Mouse (Mus musculus) layer of hippocampus, adult 2 months (tissue): ENCODE results near the gene Samsn1. TPM values are rescaled to one million over a fixed set of nuclear protein-coding genes. Genes with fewer than 3 reads are reported as not detected.

Source experiments
- DNase-seq, 2 experiments: peaks; one replicate each; pipeline ENCODE4 v3.0.0; 2022; ENCODE audit warnings: low spot score in 2 of 2
- H3K27ac ChIP-seq: fragments of 200-600 bp; 2 replicates; pipeline ENCODE4 v1.8.1; 2022
- H3K4me3 ChIP-seq: fragments of 200-600 bp; 2 replicates; pipeline ENCODE4 v1.8.1; 2022; ENCODE audit warnings: mild to moderate bottlenecking
- CTCF ChIP-seq: fragments of 200-600 bp; conservative IDR thresholded peaks from 2 replicates; pipeline ENCODE4 v1.8.1; 2022; ENCODE audit warnings: antibody characterized with exemption, mild to moderate bottlenecking, moderate library complexity
- total RNA-seq, 2 experiments: library from RNA; stranded (reverse); gene quantifications; 2 replicates each; pipeline ENCODE4 v1.2.3; 2021

Samsn1 gene
- total RNA-seq, 2 experiments from 2014 or later, result 0.97 to 1.2 TPM

- Histone ChIP-seq H3K27ac (no peak overlapping the region), H3K4me3 (no peak overlapping the region)
- TF ChIP-seq CTCF, result no peak
- DNase-seq, result no peak
Measured at GRCm38 (mm10) chr16:75893470-75893869, 128.6 kb downstream of the Samsn1 start.

DNA sequence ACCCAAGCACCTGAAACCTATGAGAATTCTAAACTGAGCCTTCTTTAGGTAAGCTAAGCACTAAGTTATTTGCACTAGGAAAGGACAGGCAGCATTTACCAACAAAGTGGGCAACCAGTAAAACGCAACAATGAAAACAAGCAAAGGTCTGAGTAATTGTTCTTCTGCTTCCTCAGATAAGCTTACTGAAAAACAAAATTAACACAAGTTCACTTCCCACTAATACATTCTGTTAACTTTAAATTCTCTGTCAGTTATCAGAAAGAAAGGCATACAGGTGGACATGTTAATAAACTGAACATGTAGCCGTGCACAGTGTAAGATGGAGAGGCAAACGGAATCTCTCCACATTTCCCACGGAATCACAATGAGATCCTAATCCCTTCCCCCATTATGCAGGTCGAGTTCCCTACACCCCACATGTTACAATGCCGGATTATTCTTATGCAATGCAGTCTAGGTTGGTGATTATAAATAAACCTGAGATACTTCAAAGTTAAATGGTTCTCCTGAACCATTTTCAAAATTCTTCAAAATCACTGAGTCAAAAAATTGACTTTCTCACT lies 132.9 kb downstream of the Samsn1 start:
- H3K27ac ChIP-seq, result no peak overlapping the region
- no peak overlapping the region for H3K4me3 ChIP-seq
- no peak for TF ChIP-seq CTCF
- no peak for DNase-seq

DNA sequence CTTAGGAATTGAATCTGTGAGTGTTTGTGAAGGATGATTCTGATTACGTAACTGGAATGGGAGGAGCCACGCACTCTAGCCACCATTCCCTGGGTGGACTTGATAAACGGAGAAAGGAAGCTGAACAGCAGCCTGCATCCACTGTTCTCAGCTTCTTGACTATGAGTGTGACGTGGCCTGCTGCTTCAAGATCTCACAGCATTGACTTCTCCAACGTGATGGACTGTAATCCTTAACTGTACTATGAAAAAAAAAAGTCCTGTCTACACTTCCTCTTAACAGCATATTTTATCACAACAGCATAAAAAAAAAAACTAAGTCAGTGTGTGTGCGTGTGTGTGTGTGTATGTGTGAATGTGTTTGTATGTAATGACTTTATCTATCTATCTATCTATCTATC lies 134.9 kb downstream of the Samsn1 start:
- H3K4me3 ChIP-seq, result no peak overlapping the region
- H3K27ac ChIP-seq, result no peak overlapping the region
- TF ChIP-seq CTCF, result no peak
- DNase-seq, result no peak

DNA sequence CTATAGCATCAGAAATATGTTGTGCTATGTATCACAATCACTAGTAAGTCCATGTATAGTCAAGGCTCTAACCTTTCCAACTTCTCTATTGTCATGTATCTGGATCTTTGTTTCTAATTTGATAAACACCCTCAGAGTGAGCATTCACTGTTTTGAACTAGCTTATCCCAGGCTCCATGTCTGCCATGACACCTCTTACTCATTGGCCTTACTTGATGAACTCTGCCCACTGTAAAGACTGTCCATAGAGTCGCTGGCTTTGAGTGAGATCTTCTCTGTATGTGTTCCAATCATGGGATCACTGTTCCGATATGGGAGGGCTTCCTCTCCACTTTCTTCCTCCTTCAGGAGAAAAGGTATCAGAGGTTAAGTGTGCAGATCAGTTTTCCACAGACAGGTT lies 143.2 kb downstream of the Samsn1 start:
- no peak for TF ChIP-seq CTCF
- Histone ChIP-seq H3K4me3 (no peak overlapping the region), H3K27ac (no peak overlapping the region)
- DNase-seq, result no peak

- H3K27ac ChIP-seq, result no peak overlapping the region
- no peak for DNase-seq
- TF ChIP-seq CTCF, result no peak
- no peak overlapping the region for H3K4me3 ChIP-seq
Measured at GRCm38 (mm10) chr16:75877170-75877569, 144.9 kb downstream of the Samsn1 start.

DNA sequence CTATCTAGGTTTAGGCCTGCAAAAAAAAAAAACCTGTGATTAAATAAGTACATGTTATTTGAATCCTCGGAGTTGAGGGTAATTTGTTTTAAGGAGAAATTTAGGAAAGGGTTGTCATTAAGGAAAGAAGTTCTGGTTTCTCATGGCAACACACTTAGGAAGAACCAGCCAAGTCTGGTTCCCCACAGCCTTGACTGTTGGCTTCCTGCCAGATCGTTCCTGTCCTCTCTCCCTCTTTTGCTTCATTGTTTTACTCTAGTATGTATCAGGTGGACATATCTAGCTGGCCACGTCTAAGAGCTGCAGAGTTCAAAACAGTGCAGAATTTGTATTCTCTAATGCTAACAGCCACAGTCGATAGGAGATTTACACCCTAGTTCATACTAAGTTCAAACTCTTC lies 146.2 kb downstream of the Samsn1 start:
- no peak for DNase-seq
- Histone ChIP-seq H3K27ac (no peak overlapping the region), H3K4me3 (no peak overlapping the region)
- TF ChIP-seq CTCF, result no peak

GRCm38 (mm10) chr16:75874508-75874907 lies 147.6 kb downstream of the Samsn1 start:
- Histone ChIP-seq H3K27ac (no peak overlapping the region), H3K4me3 (no peak overlapping the region)
- DNase-seq, result no peak
- TF ChIP-seq CTCF, result no peak

DNA sequence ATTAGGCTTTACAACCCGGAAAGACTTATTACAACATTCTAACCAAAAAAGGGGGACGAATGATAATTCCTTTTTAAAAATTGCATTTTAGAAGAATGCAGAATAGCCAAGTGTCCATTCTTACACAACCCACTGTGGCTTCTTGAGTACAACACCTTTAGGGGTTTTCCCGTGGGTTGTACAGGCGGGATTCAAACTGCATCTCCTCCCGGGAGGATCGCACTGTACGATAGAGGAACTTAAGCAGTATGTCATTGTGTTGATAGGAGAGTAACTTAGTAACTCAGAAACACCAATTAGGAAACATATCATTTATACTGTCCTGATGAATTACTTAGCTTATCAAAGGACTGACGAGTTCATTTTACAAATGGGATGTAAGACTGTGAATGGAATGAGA lies 149.8 kb downstream of the Samsn1 start:
- no peak for DNase-seq
- Histone ChIP-seq H3K27ac (no peak overlapping the region), H3K4me3 (no peak overlapping the region)
- TF ChIP-seq CTCF, result no peak

DNA sequence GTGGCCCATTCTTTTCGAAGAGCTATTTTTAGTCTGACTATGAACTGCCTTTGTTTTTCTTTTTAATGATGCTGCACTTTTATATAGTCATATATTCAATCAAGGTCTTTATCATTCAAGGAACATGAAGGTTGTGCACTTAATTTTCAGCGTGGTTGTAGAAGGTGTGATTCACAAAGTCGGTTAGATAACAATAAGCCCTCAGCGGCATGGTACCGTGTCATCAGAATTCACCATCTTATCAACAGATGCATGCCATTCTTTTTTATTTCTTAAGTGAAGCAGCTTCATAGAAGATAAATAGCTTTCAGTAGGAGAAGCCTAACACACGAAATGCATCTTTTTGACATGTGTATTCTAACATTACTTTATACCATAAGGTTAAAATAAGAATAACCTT lies 154.7 kb downstream of the Samsn1 start:
- Histone ChIP-seq H3K27ac (no peak overlapping the region), H3K4me3 (no peak overlapping the region)
- TF ChIP-seq CTCF, result no peak
- no peak for DNase-seq

GRCm38 (mm10) chr16:75865505-75865904 lies 156.6 kb downstream of the Samsn1 start:
- DNase-seq, result no peak
- no peak overlapping the region for H3K27ac ChIP-seq

GRCm38 (mm10) chr16:75864673-75865072 lies 157.4 kb downstream of the Samsn1 start:
- Histone ChIP-seq H3K27ac (no peak overlapping the region), H3K4me3 (no peak overlapping the region)
- TF ChIP-seq CTCF, result no peak
- DNase-seq, result no peak

More at GRCm38 (mm10) chr16:75865505-75865904, 156.6 kb downstream of the Samsn1 start:
- H3K4me3 ChIP-seq, result no peak overlapping the region
- no peak for TF ChIP-seq CTCF

GRCm38 (mm10) chr16:75856343-75856742 lies 165.7 kb downstream of the Samsn1 start:
- no peak for DNase-seq
- TF ChIP-seq CTCF, result no peak

GRCm38 (mm10) chr16:75855402-75855801 lies 166.7 kb downstream of the Samsn1 start:
- no peak for TF ChIP-seq CTCF
- no peak overlapping the region for H3K4me3 ChIP-seq
- no peak for DNase-seq
- no peak overlapping the region for H3K27ac ChIP-seq

More at GRCm38 (mm10) chr16:75856343-75856742, 165.7 kb downstream of the Samsn1 start:
- Histone ChIP-seq H3K27ac (no peak overlapping the region), H3K4me3 (no peak overlapping the region)

GRCm38 (mm10) chr16:75853556-75854271 lies 168.4 kb downstream of the Samsn1 start:
- no peak for DNase-seq
- H3K27ac ChIP-seq, result no peak overlapping the region
- H3K4me3 ChIP-seq, result no peak overlapping the region
- no peak for TF ChIP-seq CTCF
